Mouse (Mus musculus) heart, postnatal 0 days (tissue): ENCODE results near the gene Pak4.
A peak's percentile ranks its signal among the peaks of the same experiment; 100 is the strongest.

Experiments
- CTCF ChIP-seq: IDR thresholded peaks from 2 replicates; pipeline ENCODE4 v1.5.1; 2016; ENCODE audit warnings: antibody characterized with exemption, control low read depth, low read depth
- EP300 ChIP-seq: IDR thresholded peaks from 2 replicates; pipeline ENCODE4 v1.6.1; 2016; ENCODE audit warnings: antibody characterized with exemption, low read depth

GRCm38 (mm10) chr7:28601668-28602067, 3.7 kb upstream of the Pak4 start:
- TF ChIP-seq CTCF = peak; percentile 74
- no peak for TF ChIP-seq EP300
